20 mouse cellular contexts compared by ENCODE assay signal in the genomic region with DNA sequence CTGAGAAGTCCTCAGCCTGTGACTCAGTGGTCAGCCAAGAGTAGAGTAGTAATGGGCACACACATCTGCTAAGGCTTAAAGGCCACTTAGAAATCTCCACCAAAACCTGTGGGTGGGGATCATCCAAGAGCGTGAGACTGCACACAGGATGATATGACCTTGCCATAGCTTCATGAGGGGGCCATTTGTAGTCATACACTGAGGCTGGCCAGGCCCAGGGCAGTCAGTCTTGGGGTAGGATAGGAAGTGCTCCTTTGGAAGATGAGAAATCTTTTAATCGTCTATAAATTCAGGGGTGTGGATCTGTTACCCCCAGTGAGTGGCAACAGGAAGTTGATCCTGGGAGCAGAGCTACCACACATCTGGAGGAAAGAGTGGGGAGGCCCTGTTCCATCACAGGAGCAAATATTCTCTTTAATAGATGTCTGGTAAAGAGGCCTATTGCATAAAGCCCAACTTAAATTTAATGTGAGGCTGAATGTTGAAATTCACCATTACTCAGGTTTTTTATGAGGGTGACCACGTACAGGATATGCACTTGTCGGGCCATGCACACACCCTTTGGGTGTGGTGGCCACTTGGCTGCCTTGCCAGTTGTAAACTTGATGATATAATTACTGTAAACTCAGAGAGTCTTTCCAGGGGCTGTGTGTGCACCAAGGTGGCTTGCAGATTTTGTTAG.
DNase-seq lines count a peak whose midpoint lies in the region; ATAC-seq and TF ChIP-seq lines count a peak whose summit lies in the region.
"Had no signal": no experiment of that assay in that cellular context is flagged by ENCODE, and none has a peak within 500 bp of the region (broad histone marks: within the 10 kb centered on the region; RNA-seq: fewer than 3 reads in every experiment).

No protein-coding gene starts in this region.

- 87% methylated on average over 4 of the region's 4 CpGs for WGBS in kidney, embryonic 16.5 days
- WGBS in intestine, postnatal 0 days: 41% methylated on average over 4 of the region's 4 CpGs

- no peaks in the 10 kb centered on the region for H3K36me3 ChIP-seq in kidney, embryonic 16.5 days (ENCODE audit: insufficient read depth, low read length)
- H3K36me3 ChIP-seq in C2C12 (ENCODE audit: control insufficient read depth, insufficient read depth): no peaks in the 10 kb centered on the region
- H3K36me3 ChIP-seq in intestine, postnatal 0 days (ENCODE audit: control insufficient read depth, insufficient read depth): no peaks in the 10 kb centered on the region
- H3K36me3 ChIP-seq: embryonic facial prominence, embryonic 12.5 days; forebrain, embryonic 15.5 days; heart, embryonic 15.5 days had no signal

- no peaks in the 10 kb centered on the region for H3K4me1 ChIP-seq in kidney, embryonic 16.5 days (ENCODE audit: insufficient read depth, low read length)
- no peaks in the 10 kb centered on the region; the same call in 1 of the 2 replicates for H3K4me1 ChIP-seq in intestine, postnatal 0 days (replicated peaks; ENCODE audit: control insufficient read depth, insufficient read depth, low read length)
- H3K4me1 ChIP-seq: embryonic facial prominence, embryonic 12.5 days; forebrain, embryonic 15.5 days had no signal

- H3K4me2 ChIP-seq in kidney, embryonic 16.5 days (replicated peaks; ENCODE audit: low read depth, low read length): no peak overlapping the region
- no peak overlapping the region for H3K4me2 ChIP-seq in intestine, postnatal 0 days (replicated peaks; ENCODE audit: low read depth)
- H3K4me2 ChIP-seq: embryonic facial prominence, embryonic 12.5 days; forebrain, embryonic 15.5 days; heart, embryonic 11.5 days; heart, embryonic 15.5 days; hindbrain, embryonic 14.5 days had no signal

- no peak for DNase-seq in kidney, postnatal 10 days
- DNase-seq in left cerebral cortex, adult 8-10 months (ENCODE audit: low spot score in 2 of 2): no peak
- DNase-seq in gastrocnemius, adult 18-20 months (ENCODE audit: low spot score): no peak
- DNase-seq in cerebellum, postnatal 36 days: no peak
- DNase-seq: adrenal gland, postnatal 10 days; B cell, adult 2 months; cerebellum, adult 11 months; cerebellum, adult 8-10 months; cerebellum, postnatal 14 days; gastrocnemius, postnatal 14 days; heart, adult 2 months; heart, postnatal 14 days had no signal

- TF ChIP-seq CTCF in C2C12 (IDR thresholded peaks at IDR 0.05; ENCODE audit: control insufficient read depth, insufficient read depth, insufficient read length): no peak
- TF ChIP-seq CTCF in intestine, postnatal 0 days (IDR thresholded peaks at IDR 0.05; ENCODE audit: low read depth): no peak

- H3K27ac ChIP-seq in kidney, embryonic 16.5 days (ENCODE audit: low read length): 0 out of 2 replicates have a peak overlapping the region, but pooled peaks have one; percentile 16
- no peak overlapping the region for H3K27ac ChIP-seq in intestine, postnatal 0 days (ENCODE audit: low read depth, low read length)
- H3K27ac ChIP-seq: embryonic facial prominence, embryonic 12.5 days; forebrain, embryonic 15.5 days; heart, adult 2 months; heart, embryonic 15.5 days; hindbrain, embryonic 14.5 days had no signal

- no peaks in the 10 kb centered on the region for H3K79me3 ChIP-seq in C2C12 (ENCODE audit: low read depth)

- H3K9ac ChIP-seq in kidney, embryonic 16.5 days (replicated peaks; ENCODE audit: low read length): no peak overlapping the region
- no peak overlapping the region for H3K9ac ChIP-seq in intestine, postnatal 0 days (ENCODE audit: low read depth, low read length)
- H3K9ac ChIP-seq: embryonic facial prominence, embryonic 12.5 days; forebrain, embryonic 15.5 days; heart, embryonic 15.5 days; hindbrain, embryonic 14.5 days had no signal

- no peaks in the 10 kb centered on the region for H3K79me2 ChIP-seq in C2C12 (ENCODE audit: control insufficient read depth, insufficient read depth)

- ATAC-seq in kidney, embryonic 16.5 days (ENCODE audit: low FRiP score, low TSS enrichment): no peak
- ATAC-seq in intestine, postnatal 0 days: peak; percentile 86
- ATAC-seq: forebrain, embryonic 15.5 days had no signal

- H3K9me3 ChIP-seq in kidney, embryonic 16.5 days (ENCODE audit: low read length): no peaks in the 10 kb centered on the region
- no peaks in the 10 kb centered on the region for H3K9me3 ChIP-seq in intestine, postnatal 0 days (ENCODE audit: control insufficient read depth)
- H3K9me3 ChIP-seq: embryonic facial prominence, embryonic 12.5 days; forebrain, embryonic 15.5 days; heart, embryonic 15.5 days had no signal

- no peak overlapping the region for H3ac ChIP-seq in C2C12 (ENCODE audit: control insufficient read depth, insufficient read length, low read depth)

- no peak overlapping the region for H3K4me3 ChIP-seq in kidney, embryonic 16.5 days (ENCODE audit: low read length)
- no peak overlapping the region for H3K4me3 ChIP-seq in C2C12 (ENCODE audit: insufficient read depth, poor library complexity, severe bottlenecking)
- no peak overlapping the region for H3K4me3 ChIP-seq in intestine, postnatal 0 days (ENCODE audit: low read depth, low read length)
- H3K4me3 ChIP-seq: embryonic facial prominence, embryonic 12.5 days; forebrain, embryonic 15.5 days; heart, adult 2 months; heart, embryonic 15.5 days had no signal

- no peaks in the 10 kb centered on the region for H3K27me3 ChIP-seq in kidney, embryonic 16.5 days (ENCODE audit: insufficient read depth, low read length)
- no peaks in the 10 kb centered on the region for H3K27me3 ChIP-seq in C2C12 (ENCODE audit: control insufficient read depth, insufficient read depth, insufficient read length)
- no peaks in the 10 kb centered on the region for H3K27me3 ChIP-seq in intestine, postnatal 0 days (replicated peaks; ENCODE audit: control insufficient read depth, insufficient read depth, low read length)
- H3K27me3 ChIP-seq: embryonic facial prominence, embryonic 12.5 days; forebrain, embryonic 15.5 days; heart, embryonic 15.5 days had no signal

TF ChIP-seq in C2C12, 6 proteins besides CTCF, POLR2A, EP300 and RAD21:
- TF ChIP-seq CEBPB (IDR thresholded peaks at IDR 0.05; ENCODE audit: low read depth) (peak; percentile 7), FOSL1 (IDR thresholded peaks at IDR 0.05; ENCODE audit: insufficient read depth, low read length, poor library complexity, severe bottlenecking) (no peak), MYOG (IDR thresholded peaks at IDR 0.05; ENCODE audit: control insufficient read depth, extremely low read depth, insufficient read length) (no peak)
